Mouse (Mus musculus) neural tube, embryonic 14.5 days (tissue): ENCODE measurements at regions not wholly inside any gene's neighbourhood (a gene's known extent, or its start where the extent isn't known, plus 50 kb on each side); places are given as distances from the start of the nearest gene placed in this dataset.

Experiments used
- ATAC-seq: fragments of 200-750 bp; cut with Nextera tagmentation; 2 replicates; pipeline ENCODE4 v1.8.0; 2017; ENCODE audit warnings: low read depth, mild to moderate bottlenecking, moderate TSS enrichment, moderate library complexity
- H3K27ac ChIP-seq: fragments of 300-500 bp; sonication (generic); 2 replicates; pipeline ENCODE4 v1.5.1; 2014; ENCODE audit warnings: low read depth, mild to moderate bottlenecking, control low read depth, low read length, moderate library complexity, mixed read lengths
- H3K27me3 ChIP-seq: fragments of 300-500 bp; sonication (generic); 2 replicates; pipeline ENCODE4 v1.6.1; 2014; ENCODE audit warnings: low read length; ENCODE audit not compliant: control insufficient read depth, insufficient read depth
- H3K36me3 ChIP-seq: fragments of 300-500 bp; sonication (generic); 2 replicates; pipeline ENCODE4 v1.6.1; 2014; ENCODE audit warnings: low read length, mixed read lengths; ENCODE audit not compliant: control insufficient read depth, insufficient read depth
- H3K4me1 ChIP-seq: fragments of 300-500 bp; sonication (generic); 2 replicates; pipeline ENCODE4 v1.6.1; 2014; ENCODE audit warnings: low read length; ENCODE audit not compliant: control insufficient read depth, insufficient read depth
- H3K4me2 ChIP-seq: fragments of 300-500 bp; sonication (generic); 2 replicates; pipeline ENCODE4 v1.6.1; 2014; ENCODE audit warnings: mild to moderate bottlenecking, low read depth, low read length, control low read depth
- H3K4me3 ChIP-seq: fragments of 300-500 bp; sonication (generic); 2 replicates; pipeline ENCODE4 v1.5.1; 2014; ENCODE audit warnings: low read depth, low read length, control low read depth, mixed read lengths
- H3K9ac ChIP-seq: fragments of 300-500 bp; sonication (generic); replicated peaks from 2 replicates; pipeline ENCODE4 v1.6.1; 2014; ENCODE audit warnings: low read depth, mild to moderate bottlenecking, control low read depth, low read length, mixed read lengths
- H3K9me3 ChIP-seq: fragments of 300-500 bp; sonication (generic); 2 replicates; pipeline ENCODE4 v1.6.1; 2016; ENCODE audit warnings: low read length; ENCODE audit not compliant: control insufficient read depth
- WGBS: fragments of 180-500 bp; shearing (Covaris S2); extraction: QIAGEN DNeasy Blood & Tissue Kit; methylation state at CpG from one replicate; pipeline ENCODE4 v1.1.7; 2014; 5-methylcytosine and 5-hydroxymethylcytosine counted together

GRCm38 (mm10) chr11:40395331-40395730 is 299.7 kb downstream of the Mat2b start:
- no peaks in the 10 kb centered on the region for H3K36me3 ChIP-seq
- no peaks in the 10 kb centered on the region for H3K27me3 ChIP-seq
- 44% methylated on average over 11 of the region's 11 CpGs for WGBS
- no peaks in the 10 kb centered on the region for H3K9me3 ChIP-seq
- peak; percentile 61; the same call in 1 of the 2 replicates for ATAC-seq
- H3K4me1 ChIP-seq = peaks cover 16% of the 10 kb centered on the region; the same call in 1 of the 2 replicates
- no peak overlapping the region; the same call in 1 of the 2 replicates for H3K9ac ChIP-seq
- H3K4me3 ChIP-seq = no peak overlapping the region
- H3K27ac ChIP-seq = peak overlapping the region; percentile 85
- H3K4me2 ChIP-seq = peak overlapping the region; percentile 27

GRCm38 (mm10) chr11:40394864-40395266 is 300.1 kb downstream of the Mat2b start:
- Histone ChIP-seq H3K4me3 (no peak overlapping the region), H3K4me1 (peaks cover 16% of the 10 kb centered on the region; the same call in 1 of the 2 replicates), H3K9ac (no peak overlapping the region; the same call in 1 of the 2 replicates), H3K27me3 (no peaks in the 10 kb centered on the region), H3K27ac (peak overlapping the region; percentile 85), H3K9me3 (no peaks in the 10 kb centered on the region), H3K4me2 (peak overlapping the region; percentile 27), H3K36me3 (no peaks in the 10 kb centered on the region)
- peak; percentile 76 for ATAC-seq
- 22% methylated on average over 7 of the region's 7 CpGs for WGBS

GRCm38 (mm10) chr11:40394283-40394758 is 300.7 kb downstream of the Mat2b start:
- Histone ChIP-seq H3K36me3 (no peaks in the 10 kb centered on the region), H3K27me3 (no peaks in the 10 kb centered on the region), H3K4me3 (no peak overlapping the region), H3K27ac (peak overlapping the region; percentile 85), H3K9me3 (no peaks in the 10 kb centered on the region), H3K4me1 (peaks cover 16% of the 10 kb centered on the region; the same call in 1 of the 2 replicates), H3K9ac (no peak overlapping the region), H3K4me2 (no peak overlapping the region; the same call in 1 of the 2 replicates)
- 26% methylated on average over 4 of the region's 4 CpGs for WGBS
- peak; percentile 21; the same call in 1 of the 2 replicates for ATAC-seq

- no peak overlapping the region for H3K4me3 ChIP-seq
- H3K9ac ChIP-seq = no peak overlapping the region
- no peak overlapping the region for H3K4me2 ChIP-seq
- H3K27ac ChIP-seq = no peak overlapping the region
- ATAC-seq = no peak
- H3K36me3 ChIP-seq = no peaks in the 10 kb centered on the region
- no peaks in the 10 kb centered on the region for H3K4me1 ChIP-seq
- no peaks in the 10 kb centered on the region for H3K27me3 ChIP-seq
- H3K9me3 ChIP-seq = no peaks in the 10 kb centered on the region
- 85% methylated on average over 3 of the region's 3 CpGs for WGBS
Observed at GRCm38 (mm10) chr11:40380696-40381095, 314.3 kb downstream of the Mat2b start.

GRCm38 (mm10) chr11:40371696-40372095 is 323.3 kb downstream of the Mat2b start:
- Histone ChIP-seq H3K4me2 (no peak overlapping the region), H3K4me3 (no peak overlapping the region), H3K4me1 (no peaks in the 10 kb centered on the region), H3K27me3 (no peaks in the 10 kb centered on the region), H3K9me3 (no peaks in the 10 kb centered on the region), H3K27ac (no peak overlapping the region), H3K9ac (no peak overlapping the region), H3K36me3 (no peaks in the 10 kb centered on the region)
- 89% methylated on average over 2 of the region's 2 CpGs for WGBS
- ATAC-seq = no peak

GRCm38 (mm10) chr11:40366573-40366972 is 328.4 kb downstream of the Mat2b start:
- Histone ChIP-seq H3K27ac (no peak overlapping the region), H3K4me1 (peaks cover 5% of the 10 kb centered on the region; the same call in 1 of the 2 replicates), H3K4me2 (no peak overlapping the region), H3K36me3 (no peaks in the 10 kb centered on the region), H3K27me3 (no peaks in the 10 kb centered on the region), H3K9ac (no peak overlapping the region), H3K9me3 (no peaks in the 10 kb centered on the region), H3K4me3 (no peak overlapping the region)
- no peak for ATAC-seq

- Histone ChIP-seq H3K36me3 (no peaks in the 10 kb centered on the region), H3K9me3 (no peaks in the 10 kb centered on the region), H3K9ac (no peak overlapping the region), H3K27me3 (no peaks in the 10 kb centered on the region), H3K4me1 (peaks cover 5% of the 10 kb centered on the region; the same call in 1 of the 2 replicates), H3K4me3 (no peak overlapping the region), H3K4me2 (no peak overlapping the region), H3K27ac (no peak overlapping the region)
- WGBS = 11% methylated on average over 2 of the region's 2 CpGs
- peak; percentile 68 for ATAC-seq
Observed at GRCm38 (mm10) chr11:40362530-40363185, 332.3 kb downstream of the Mat2b start.
